Comparison of ENCODE assay signal across 21 mouse cellular contexts in the genomic region with DNA sequence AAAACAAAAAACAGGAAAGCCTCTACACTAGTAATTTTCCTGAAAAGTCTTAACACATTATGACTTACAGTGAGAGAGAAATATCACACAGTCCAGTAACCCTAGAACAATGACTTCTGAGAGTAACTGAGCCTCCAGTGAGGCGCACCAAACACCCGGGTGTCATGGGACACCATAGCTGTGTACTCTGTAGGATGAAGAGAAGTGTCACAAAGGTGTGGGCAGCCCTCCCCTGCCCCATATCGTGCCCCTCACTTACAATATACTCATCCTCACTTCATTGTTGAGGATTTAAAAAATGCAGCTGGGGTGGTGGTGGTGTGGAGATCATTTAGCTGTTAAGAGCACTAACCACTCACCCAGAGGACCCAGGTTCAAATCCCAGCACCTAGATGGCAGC. TPM values are rescaled to one million over a fixed set of nuclear protein-coding genes. Genes with fewer than 3 reads are reported as not detected.
DNase-seq lines count a peak whose midpoint lies in the region; ATAC-seq and TF ChIP-seq lines count a peak whose summit lies in the region.
"Had no signal": no experiment of that assay in that cellular context is flagged by ENCODE, and none has a peak within 500 bp of the region (broad histone marks: within the 10 kb centered on the region; RNA-seq: fewer than 3 reads in every experiment).

No protein-coding gene starts in this region.

- no peak for TF ChIP-seq EP300 in stomach, postnatal 0 days (optimal IDR thresholded peaks at IDR 0.05)

- no peak for DNase-seq in heart, postnatal 10 days
- no peak for DNase-seq in liver, embryonic 13.5 days
- DNase-seq in liver, result no peak
- DNase-seq in stomach, postnatal 0 days (ENCODE audit: low spot score), result no peak
- DNase-seq: adrenal gland, postnatal 10 days; B cell, adult 2 months; cerebellum, adult 9-10 months; gastrocnemius, postnatal 25 days; kidney, adult 9 months; layer of hippocampus, postnatal 36 days; midbrain, embryonic 14.5 days; right cerebral cortex, postnatal 14 days had no signal

- no peak for TF ChIP-seq CTCF in stomach, postnatal 0 days (IDR thresholded peaks at IDR 0.05; ENCODE audit: low read depth)

- H3K27me3 ChIP-seq in heart, embryonic 13.5 days (replicated peaks), result no peaks in the 10 kb centered on the region
- no peaks in the 10 kb centered on the region for H3K27me3 ChIP-seq in liver, embryonic 13.5 days
- H3K27me3 ChIP-seq in stomach, postnatal 0 days (ENCODE audit: control insufficient read depth, insufficient read depth, low read length), result no peaks in the 10 kb centered on the region
- H3K27me3 ChIP-seq: forebrain, embryonic 15.5 days; hindbrain, embryonic 15.5 days; limb, embryonic 12.5 days had no signal

- WGBS in heart, embryonic 13.5 days, result 78% methylated on average over 3 of the region's 3 CpGs
- 83% methylated on average over 3 of the region's 3 CpGs for WGBS in liver, embryonic 13.5 days (ENCODE audit: insufficient replicate concordance)
- 78% methylated on average over 3 of the region's 3 CpGs for whole genome bisulfite sequencing in stomach, postnatal 0 days

- peaks cover 60% of the 10 kb centered on the region for H3K4me1 ChIP-seq in heart, embryonic 13.5 days
- H3K4me1 ChIP-seq in liver, embryonic 13.5 days (replicated peaks), result peaks cover 57% of the 10 kb centered on the region
- peaks cover 17% of the 10 kb centered on the region for H3K4me1 ChIP-seq in brown adipose tissue, adult 24 weeks (ENCODE audit: control insufficient read depth, insufficient read depth, insufficient read length, low read length)
- H3K4me1 ChIP-seq in stomach, postnatal 0 days (replicated peaks; ENCODE audit: control insufficient read depth, insufficient read depth), result peaks cover 4% of the 10 kb centered on the region; the same call in 1 of the 2 replicates

- H3K36me3 ChIP-seq in heart, embryonic 13.5 days, result no peaks in the 10 kb centered on the region
- H3K36me3 ChIP-seq in liver, embryonic 13.5 days, result peaks cover 6% of the 10 kb centered on the region; the same call in 1 of the 2 replicates
- H3K36me3 ChIP-seq in stomach, postnatal 0 days (ENCODE audit: control insufficient read depth, insufficient read depth, low read length), result no peaks in the 10 kb centered on the region; the same call in 1 of the 2 replicates
- H3K36me3 ChIP-seq: forebrain, embryonic 15.5 days; heart, embryonic 10.5 days; hindbrain, embryonic 15.5 days; limb, embryonic 12.5 days; neural tube, embryonic 12.5 days had no signal

- H3K27ac ChIP-seq in heart, embryonic 13.5 days (replicated peaks), result peak overlapping the region; percentile 91
- peak overlapping the region; percentile 54 for H3K27ac ChIP-seq in liver, embryonic 13.5 days
- peak overlapping the region; percentile 38 for H3K27ac ChIP-seq in brown adipose tissue, adult 24 weeks (replicated peaks; ENCODE audit: low read depth, low read length)
- peak overlapping the region; percentile 19; the same call in 1 of the 2 replicates for H3K27ac ChIP-seq in stomach, postnatal 0 days (replicated peaks)
- H3K27ac ChIP-seq: forebrain, embryonic 15.5 days; hindbrain, embryonic 15.5 days; neural tube, embryonic 12.5 days had no signal

- intact Hi-C loops in heart, postnatal 10 days (cut with DNase I), result no loop called here

- no peak for ATAC-seq in heart, embryonic 13.5 days (ENCODE audit: extremely low read depth, insufficient number of reproducible peaks, low FRiP score, low TSS enrichment)
- ATAC-seq in liver, embryonic 13.5 days (ENCODE audit: low read depth), result no peak
- ATAC-seq in stomach, postnatal 0 days (ENCODE audit: low FRiP score, low TSS enrichment), result no peak
- ATAC-seq in CD4-positive, CD25-positive, alpha-beta regulatory T cell, adult 4 months, result no peak
- ATAC-seq: activated CD4-positive, CD25-positive, alpha-beta regulatory T cell, adult 4 months; forebrain, embryonic 15.5 days had no signal

- peak overlapping the region; percentile 39; the same call in 1 of the 2 replicates for H3K4me2 ChIP-seq in heart, embryonic 13.5 days
- no peak overlapping the region for H3K4me2 ChIP-seq in liver, embryonic 13.5 days
- no peak overlapping the region for H3K4me2 ChIP-seq in stomach, postnatal 0 days (replicated peaks; ENCODE audit: low read depth)
- H3K4me2 ChIP-seq: forebrain, embryonic 15.5 days; hindbrain, embryonic 15.5 days; limb, embryonic 12.5 days; neural tube, embryonic 12.5 days had no signal

- H3K4me3 ChIP-seq in heart, embryonic 13.5 days, result no peak overlapping the region
- no peak overlapping the region for H3K4me3 ChIP-seq in liver, embryonic 13.5 days (replicated peaks)
- no peak overlapping the region for H3K4me3 ChIP-seq in brown adipose tissue, adult 24 weeks (ENCODE audit: insufficient read depth, low read depth, low read length)
- H3K4me3 ChIP-seq in stomach, postnatal 0 days (ENCODE audit: low read depth, low read length), result no peak overlapping the region
- H3K4me3 ChIP-seq: forebrain, embryonic 15.5 days; heart, embryonic 10.5 days; hindbrain, embryonic 15.5 days; limb, embryonic 12.5 days; neural tube, embryonic 12.5 days had no signal

- H3K9me3 ChIP-seq in heart, embryonic 13.5 days, result no peaks in the 10 kb centered on the region
- no peaks in the 10 kb centered on the region for H3K9me3 ChIP-seq in liver, embryonic 13.5 days (replicated peaks)
- H3K9me3 ChIP-seq in stomach, postnatal 0 days (ENCODE audit: control insufficient read depth, low read length), result no peaks in the 10 kb centered on the region
- H3K9me3 ChIP-seq: forebrain, embryonic 15.5 days; heart, embryonic 10.5 days; hindbrain, embryonic 15.5 days; limb, embryonic 12.5 days; neural tube, embryonic 12.5 days had no signal

- no peak overlapping the region for H3K9ac ChIP-seq in heart, embryonic 13.5 days
- no peak overlapping the region for H3K9ac ChIP-seq in liver, embryonic 13.5 days
- H3K9ac ChIP-seq in stomach, postnatal 0 days (ENCODE audit: low read length), result no peak overlapping the region
- H3K9ac ChIP-seq: forebrain, embryonic 15.5 days; hindbrain, embryonic 15.5 days; neural tube, embryonic 12.5 days had no signal

RNA-seq across cellular contexts. Expression of gene Frmd8, which starts 46.9 kb away (rescaled TPM):
- polyA plus RNA-seq in heart, embryonic 13.5 days (2015; fragmentation: Nextera tagmentation; extraction: Ambion mirVana), result 27.4 and 29.0 TPM in 2 replicates
- total RNA-seq in heart, postnatal 10 days (2021), result 10 to 100 TPM; 19.0 to 20.5 TPM
- 13.9 and 15.8 TPM in 2 replicates for polyA plus RNA-seq in liver, embryonic 13.5 days (2015; fragmentation: Nextera tagmentation; extraction: Ambion mirVana)
- 6.6 and 7.0 TPM in 2 replicates for polyA plus RNA-seq in brown adipose tissue, adult 24 weeks (2012; ENCODE audit: insufficient read depth, insufficient read length, missing spikeins)
- polyA plus RNA-seq in stomach, postnatal 0 days (2015; fragmentation: Nextera tagmentation; extraction: Ambion mirVana), result 13.8 and 18.8 TPM in 2 replicates
- polyA plus RNA-seq in CD4-positive, CD25-positive, alpha-beta regulatory T cell, adult 4 months (2017; shearing (Covaris generic)), result 10 to 100 TPM; 62.6 to 85.3 TPM

RNA-seq across cellular contexts. Expression of gene Slc25a45, which starts 49.5 kb away (rescaled TPM):
- polyA plus RNA-seq in heart, embryonic 13.5 days (2015; fragmentation: Nextera tagmentation; extraction: Ambion mirVana), result 3.7 and 4.2 TPM in 2 replicates
- total RNA-seq in heart, postnatal 10 days (2021), result 1 to 10 TPM; 4.6 to 5.9 TPM
- 5.7 and 6.8 TPM in 2 replicates for polyA plus RNA-seq in liver, embryonic 13.5 days (2015; fragmentation: Nextera tagmentation; extraction: Ambion mirVana)
- 2.3 and 2.4 TPM in 2 replicates for polyA plus RNA-seq in brown adipose tissue, adult 24 weeks (2012; ENCODE audit: insufficient read depth, insufficient read length, missing spikeins)
- 2.9 and 3.2 TPM in 2 replicates for polyA plus RNA-seq in stomach, postnatal 0 days (2015; fragmentation: Nextera tagmentation; extraction: Ambion mirVana)
- 10 to 100 TPM; 51.6 to 73.7 TPM for polyA plus RNA-seq in CD4-positive, CD25-positive, alpha-beta regulatory T cell, adult 4 months (2017; shearing (Covaris generic))

RNA-seq across cellular contexts. Expression of gene Scyl1, which starts 56.9 kb away (rescaled TPM):
- 55.8 and 59.6 TPM in 2 replicates for polyA plus RNA-seq in heart, embryonic 13.5 days (2015; fragmentation: Nextera tagmentation; extraction: Ambion mirVana)
- 10 to 100 TPM; 63.4 to 65.7 TPM for total RNA-seq in heart, postnatal 10 days (2021)
- polyA plus RNA-seq in liver, embryonic 13.5 days (2015; fragmentation: Nextera tagmentation; extraction: Ambion mirVana), result 25.2 and 27.5 TPM in 2 replicates
- polyA plus RNA-seq in brown adipose tissue, adult 24 weeks (2012; ENCODE audit: insufficient read depth, insufficient read length, missing spikeins), result 49.2 and 54.3 TPM in 2 replicates
- polyA plus RNA-seq in stomach, postnatal 0 days (2015; fragmentation: Nextera tagmentation; extraction: Ambion mirVana), result 38.1 and 40.9 TPM in 2 replicates
- polyA plus RNA-seq in CD4-positive, CD25-positive, alpha-beta regulatory T cell, adult 4 months (2017; shearing (Covaris generic)), result 10 to 100 TPM; 15.1 to 19.4 TPM

Comparison
In these comparisons a context has a peak if more than half of its experiments do, and no peak if none do; other contexts are left out.
1. H3K27ac ChIP-seq: peak in every context shown above with its lines; median percentile 91 in heart, embryonic 13.5 days; 54 in liver, embryonic 13.5 days; 38 in brown adipose tissue, adult 24 weeks; 19 in stomach, postnatal 0 days.